ENCODE assay signal across 8 mouse cellular contexts in genomic region chr17:40793921-40794854, GRCm38 (mm10). TPM values are rescaled to one million over a fixed set of nuclear protein-coding genes. Genes with fewer than 3 reads are reported as not detected.
DNase-seq lines count a peak whose midpoint lies in the region; ATAC-seq lines count a peak whose summit lies in the region.
"Had no signal": no experiment of that assay in that cellular context is flagged by ENCODE, and none has a peak within 500 bp of the region (broad histone marks: within the 10 kb centered on the region; RNA-seq: fewer than 3 reads in every experiment).

No protein-coding gene starts in this region.

- DNase-seq in ovary, postnatal 36 days (ENCODE audit: low spot score) = peak; percentile 55
- no peak for DNase-seq in ovary, adult 18-20 months (ENCODE audit: low spot score)
- DNase-seq in brain, adult 2 months (ENCODE audit: low read depth, low spot score) = peak; percentile 0
- DNase-seq in lung, postnatal 25 days (ENCODE audit: low spot score) = peak; percentile 53
- DNase-seq in thymus, postnatal 25 days = peak; percentile 21
- DNase-seq in kidney, postnatal 25 days = no peak

- peak; percentile 82 for ATAC-seq in granulocyte monocyte progenitor cell, adult 5-6 weeks (replicated peaks; ENCODE audit: poor library complexity, severe bottlenecking)

RNA-seq across cellular contexts. Expression of gene Crisp2, which starts 12.6 kb away (rescaled TPM):
- total RNA-seq in granulocyte monocyte progenitor cell, adult 5-6 weeks (2014; fragmentation: Nextera tagmentation) = not detected in 2 replicates
- 0.88 TPM in 1 of 2 replicates, not detected in the other for total RNA-seq in granulocyte monocyte progenitor cell, adult 5-6 weeks (2017)
- total RNA-seq: left cerebral cortex, postnatal 25 days had no signal

RNA-seq across cellular contexts. Expression of gene Rhag, which starts 16.7 kb away (rescaled TPM):
- total RNA-seq in granulocyte monocyte progenitor cell, adult 5-6 weeks (2014; fragmentation: Nextera tagmentation) = 0.19 TPM in 1 of 2 replicates, not detected in the other
- total RNA-seq in granulocyte monocyte progenitor cell, adult 5-6 weeks (2017) = 0.17 TPM in 1 of 2 replicates, not detected in the other
- total RNA-seq: left cerebral cortex, postnatal 25 days had no signal

Comparison
In these comparisons a context has a peak if more than half of its experiments do, and no peak if none do; other contexts are left out.
1. DNase-seq: peak in ovary, postnatal 36 days (single experiment), brain, adult 2 months (single experiment), lung, postnatal 25 days (single experiment) and thymus, postnatal 25 days (single experiment); none in ovary, adult 18-20 months (single experiment) and kidney, postnatal 25 days (0 of 2).